Mouse (Mus musculus): ENCODE results near the gene Spg20. TPM values are rescaled to one million over a fixed set of nuclear protein-coding genes. Genes with fewer than 3 reads are reported as not detected.

Spg20 gene
- polyA plus RNA-seq (2012; rRNA removed) = 9.6 and 10.4 TPM in 2 replicates

DNA sequence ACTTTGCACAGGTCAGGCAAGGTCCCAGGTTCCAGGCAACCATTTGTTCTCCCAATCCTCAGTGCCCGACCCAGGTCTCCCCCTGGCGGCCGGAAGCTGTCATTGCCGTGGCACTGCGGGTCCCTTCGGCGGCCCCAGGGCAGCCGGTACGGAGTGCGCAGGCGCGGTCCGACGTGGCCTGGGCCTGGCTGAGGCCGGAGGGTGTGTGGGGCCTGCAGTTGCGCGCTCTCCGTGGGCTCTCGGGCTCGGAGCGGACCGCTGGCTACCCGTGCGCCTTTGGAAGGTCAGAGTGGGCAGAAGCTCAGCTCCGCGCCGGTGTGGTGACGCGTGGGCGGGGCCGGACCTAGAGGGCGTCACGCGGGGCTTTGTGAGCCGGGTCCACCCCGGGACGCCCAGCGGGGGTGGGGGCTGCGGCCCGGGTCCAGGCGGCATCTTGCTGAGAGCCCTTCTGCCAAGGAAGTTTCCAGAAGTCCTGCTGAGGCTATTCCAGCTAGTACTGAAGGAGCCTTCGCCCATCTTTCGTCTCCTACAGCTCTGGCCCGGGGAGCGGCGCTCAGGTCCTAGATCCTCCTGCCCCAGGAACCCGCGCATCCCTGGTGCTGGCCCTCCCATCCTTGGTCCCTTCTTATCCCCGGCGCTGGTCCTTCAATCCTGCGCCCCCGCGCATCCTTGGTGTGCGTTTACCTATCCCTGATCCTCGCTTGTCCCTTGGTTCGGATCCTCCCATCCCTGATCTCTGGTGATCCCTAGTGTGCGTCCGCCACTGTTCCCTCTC lies at the start of gene Spg20:
Spg20 (plus strand) TSS at position 174 of the 775 bp plus-strand sequence.

DNA sequence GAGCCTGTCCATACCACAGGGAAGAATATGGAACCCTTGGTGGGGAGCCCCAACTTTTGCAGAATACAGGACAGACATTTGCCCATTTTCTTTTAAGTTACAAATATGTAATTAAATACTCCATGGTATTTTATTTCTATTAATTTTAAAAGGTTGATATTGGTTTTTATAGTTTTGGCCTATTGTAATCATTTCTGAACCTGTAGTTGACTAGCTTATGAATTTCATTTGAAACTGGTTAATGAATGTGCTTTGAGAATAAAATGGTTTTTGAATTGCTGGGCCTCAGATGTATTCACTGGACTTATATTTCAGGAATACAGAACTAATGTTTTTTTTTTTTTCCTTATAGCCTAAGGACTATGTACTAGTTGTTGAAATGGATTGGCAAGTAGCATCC lies 25.1 kb downstream of the Spg20 start, which contains the start of gene Ccdc169:
Ccdc169 (plus strand) TSS at position 301 of the 400 bp plus-strand sequence.

DNA sequence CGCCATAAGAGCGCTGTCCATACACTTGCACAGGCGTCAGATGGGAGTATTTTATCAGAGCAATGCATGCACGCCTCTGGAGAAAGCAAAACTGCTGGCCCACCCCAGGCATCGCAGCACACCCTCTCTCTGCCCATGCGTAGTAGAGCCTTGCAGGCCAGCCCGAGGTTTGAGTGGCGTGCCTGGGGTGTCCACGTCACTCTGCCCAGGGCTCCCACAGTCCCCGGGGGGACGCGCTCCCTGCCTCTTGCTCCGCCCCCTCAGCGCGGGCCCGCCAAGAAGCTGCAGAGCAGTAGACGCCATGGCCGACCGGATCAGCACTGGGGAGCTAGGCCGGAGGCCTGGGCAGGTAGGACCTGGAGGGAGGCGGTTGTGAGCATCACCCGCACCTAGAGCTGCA lies 69.9 kb downstream of the Spg20 start, which contains the start of gene Sohlh2:
Sohlh2 (plus strand) TSS at position 263 of the 400 bp plus-strand sequence.

Other genes with a start within 250 kb of the Spg20 start
- 13.9 and 14.2 TPM in 2 replicates for gene Sertm1, start 196.2 kb upstream of the Spg20 start, polyA plus RNA-seq (2012; rRNA removed)
- 2.9 and 3.1 TPM in 2 replicates for gene Ccna1, start 56.6 kb upstream of the Spg20 start, polyA plus RNA-seq (2012; rRNA removed)
- 0.27 TPM in 2 replicates for gene Ccdc169, start 25.2 kb downstream of the Spg20 start, polyA plus RNA-seq (2012; rRNA removed)
- 0.03 TPM in 1 of 2 replicates, not detected in the other for gene Sohlh2, start 69.9 kb downstream of the Spg20 start, polyA plus RNA-seq (2012; rRNA removed)
- gene Dclk1, start 130.3 kb downstream of the Spg20 start, polyA plus RNA-seq (2012; rRNA removed) = 181 and 188 TPM in 2 replicates

All from central nervous system, embryonic 18 days (tissue).